Mouse (Mus musculus): ENCODE results near the gene Lor. TPM values are rescaled to one million over a fixed set of nuclear protein-coding genes. Genes with fewer than 3 reads are reported as not detected.

Lor gene
- total RNA-seq (2022), result 1 to 10 TPM; 1.9 to 3.2 (median 2.4) TPM

GRCm38 (mm10) chr3:92083042-92083441, at the start of gene Lor:
TSS of gene Lor (minus strand) at chr3:92083142.
- DNase-seq (ENCODE audit: low spot score in 2 of 2), result no peak

GRCm38 (mm10) chr3:92123847-92124246, 40.9 kb upstream of the Lor start, which contains the start of gene Prr9:
TSS of gene Prr9 (minus strand) at chr3:92123947.
- no peak for DNase-seq (ENCODE audit: low spot score in 2 of 2)

- DNase-seq (ENCODE audit: low spot score in 2 of 2), result no peak
These were observed 38.0 kb upstream of the Lor start for GRCm38 (mm10) chr3:92120902-92121301.

- DNase-seq (ENCODE audit: low spot score in 2 of 2), result no peak
These were observed 35.0 kb upstream of the Lor start for GRCm38 (mm10) chr3:92117930-92118329.

- DNase-seq (ENCODE audit: low spot score in 2 of 2), result no peak
These were observed 28.6 kb upstream of the Lor start for GRCm38 (mm10) chr3:92111526-92111925.

DNA sequence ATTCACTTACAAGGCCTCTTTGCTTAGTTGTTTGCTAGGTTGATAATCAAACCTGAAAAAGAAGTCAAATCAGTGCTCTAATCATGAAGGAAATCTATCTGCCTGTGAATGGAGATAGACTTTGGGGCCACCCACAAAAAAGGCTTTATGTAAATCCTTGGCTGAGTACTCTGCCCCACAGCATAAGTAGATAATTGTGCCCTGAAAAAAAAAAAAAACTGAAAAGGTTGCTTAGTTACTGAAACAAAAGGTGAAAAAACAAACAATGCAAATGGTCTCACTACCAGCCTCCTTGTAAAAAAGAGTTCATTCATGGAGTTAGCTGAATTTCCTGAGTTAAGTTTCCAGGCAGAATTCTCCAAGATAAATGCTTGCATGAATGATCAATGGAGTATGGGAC, 27.8 kb upstream of the Lor start:
- DNase-seq (ENCODE audit: low spot score in 2 of 2), result no peak

DNA sequence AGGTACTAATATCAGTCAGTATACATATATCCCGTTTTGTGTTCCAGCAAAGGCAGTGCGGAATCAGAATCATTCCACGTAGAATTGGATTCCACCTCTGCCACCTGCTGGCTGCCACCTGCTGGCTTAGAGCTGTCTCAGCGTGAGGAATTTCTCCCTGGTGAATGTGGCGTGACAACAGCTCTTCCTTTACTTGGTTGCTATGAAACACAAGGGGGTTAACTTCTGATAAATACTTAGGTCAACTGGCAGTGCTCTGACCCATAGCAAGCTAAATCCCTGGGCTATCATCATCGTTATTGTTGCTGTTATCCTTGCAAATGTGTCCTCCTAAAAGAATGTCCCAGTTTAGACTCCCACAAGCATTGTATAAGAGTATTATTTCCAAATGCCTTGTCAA, 23.6 kb upstream of the Lor start:
- DNase-seq (ENCODE audit: low spot score in 2 of 2), result peak in 1 of 2 experiments; percentile 19

GRCm38 (mm10) chr3:92081285-92081931, 1.5 kb downstream of the Lor start:
- peak; percentile 12 to 27 for DNase-seq (ENCODE audit: low spot score in 2 of 2)

GRCm38 (mm10) chr3:92080462-92081284, 2.3 kb downstream of the Lor start:
- peak; percentile 53 for DNase-seq (ENCODE audit: low spot score in 2 of 2)

- DNase-seq (ENCODE audit: low spot score in 2 of 2), result no peak
These were observed 32.4 kb downstream of the Lor start for GRCm38 (mm10) chr3:92050382-92051054.

GRCm38 (mm10) chr3:92033892-92034291, 49.0 kb downstream of the Lor start:
- DNase-seq (ENCODE audit: low spot score in 2 of 2), result no peak

DNA sequence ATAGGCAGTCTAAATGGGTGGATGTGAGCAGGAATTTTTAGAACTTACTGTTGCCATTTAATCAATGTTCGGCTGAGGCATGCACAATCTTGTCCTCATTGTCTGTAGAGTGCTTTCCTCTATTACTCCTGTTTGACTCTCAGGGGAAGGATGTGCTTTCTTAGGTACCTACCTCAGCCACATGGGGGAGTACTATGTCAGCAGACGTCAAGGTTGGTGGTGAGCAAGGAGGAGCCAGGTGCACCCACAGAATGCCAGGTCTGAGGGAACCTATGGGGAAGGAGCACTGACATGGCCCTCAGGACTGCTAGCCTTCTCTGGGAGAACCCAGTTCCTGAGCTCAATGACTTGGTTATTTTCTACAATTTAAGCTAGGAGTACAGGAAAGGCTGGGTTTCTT, 49.7 kb downstream of the Lor start:
- no peak for DNase-seq (ENCODE audit: low spot score in 2 of 2)

Small RNA genes within 50 kb of the gene (microRNA-seq; reads per million reads assigned to microRNA genes)
- 0 reads per million in 2 experiments for gene Gm25145

Other genes starting within 250 kb of the Lor start
- gene Pglyrp3, start 68.6 kb downstream of the Lor start, total RNA-seq (2022), result not detected
- gene Prr9, start 40.8 kb upstream of the Lor start, total RNA-seq (2022), result not detected
- not detected for gene Lelp1, start 59.6 kb upstream of the Lor start, total RNA-seq (2022)
- gene Sprr2a1, start 132.7 kb upstream of the Lor start, total RNA-seq (2022), result not detected
- gene Sprr2a2, start 132.8 kb upstream of the Lor start, total RNA-seq (2022), result not detected
- not detected for gene Sprr2a3, start 202.3 kb upstream of the Lor start, total RNA-seq (2022)
- gene Sprr2b, start 233.5 kb upstream of the Lor start, total RNA-seq (2022), result not detected